Mouse (Mus musculus) CH12.LX (cell line): Measurements from ENCODE around the gene Grcc10. TPM values are rescaled to one million over a fixed set of nuclear protein-coding genes. Genes with fewer than 3 reads are reported as not detected.

Experiments used
- DNase-seq: peaks from one replicate; pipeline ENCODE4 v3.0.0-alpha.2; 2013; ENCODE audit errors: extremely low read depth
- H3K27ac ChIP-seq: 2 replicates; pipeline ENCODE4 v1.5.1; 2012; ENCODE audit warnings: low read depth, mild to moderate bottlenecking, control low read depth, moderate library complexity; ENCODE audit not compliant: insufficient read depth
- H3K27me3 ChIP-seq: replicated peaks from 2 replicates; pipeline ENCODE3; 2012; ENCODE audit warnings: inconsistent platforms
- H3K36me3 ChIP-seq, 2 experiments: replicated peaks in 1 of 2; 2 replicates each; pipeline versions ENCODE3 to v1.6.1; 2012; ENCODE audit warnings: inconsistent platforms in 1 of 2, low read length in 1 of 2, mild to moderate bottlenecking in 1 of 2, mixed read lengths in 1 of 2, moderate library complexity in 1 of 2; ENCODE audit not compliant: control insufficient read depth in 1 of 2, insufficient read depth in 1 of 2
- H3K4me1 ChIP-seq, 2 experiments: 2 replicates each; pipeline ENCODE4 v1.6.1; 2012; ENCODE audit warnings: inconsistent platforms in 1 of 2, moderate library complexity in 1 of 2; ENCODE audit not compliant: insufficient read depth in 2 of 2, control insufficient read depth in 1 of 2
- H3K4me2 ChIP-seq: 2 replicates; pipeline ENCODE4 v1.6.1; 2012; ENCODE audit warnings: low read depth, mild to moderate bottlenecking, control low read depth; ENCODE audit not compliant: poor library complexity, insufficient read depth, severe bottlenecking
- H3K4me3 ChIP-seq, 3 experiments: fragments of 150-350 bp in 1 of 3; sonication (generic) in 1 of 3; replicated peaks in 1 of 3; 2 replicates each; pipeline versions ENCODE3 to v1.5.1; 2011 to 2012; ENCODE audit warnings: low read depth in 2 of 3, low read length in 2 of 3, mild to moderate bottlenecking in 2 of 3, moderate library complexity in 2 of 3, control low read depth in 1 of 3, improper control_type of control experiment in 1 of 3, inconsistent platforms in 1 of 3, mixed read lengths in 1 of 3; ENCODE audit not compliant: poor library complexity in 1 of 3
- H3K79me2 ChIP-seq: replicated peaks from 2 replicates; pipeline ENCODE4 v1.6.1; 2012; ENCODE audit warnings: mild to moderate bottlenecking, moderate library complexity; ENCODE audit not compliant: control insufficient read depth, poor library complexity, insufficient read depth, severe bottlenecking; ENCODE audit errors: extremely low read depth
- H3K9ac ChIP-seq: 2 replicates; pipeline ENCODE4 v1.6.1; 2012; ENCODE audit warnings: low read depth, mild to moderate bottlenecking, control low read depth, moderate library complexity; ENCODE audit not compliant: insufficient read depth
- H3K9me3 ChIP-seq: replicated peaks from 2 replicates; pipeline ENCODE3; 2012; ENCODE audit warnings: low read length, inconsistent platforms, mixed read lengths
- CHD1 ChIP-seq: IDR thresholded peaks from 2 replicates; pipeline ENCODE4 v1.6.1; 2012; ENCODE audit warnings: low read depth, low read length, improper control_type of control experiment, inconsistent platforms
- CHD2 ChIP-seq: IDR thresholded peaks from 2 replicates; pipeline ENCODE4 v1.6.1; 2011; ENCODE audit warnings: low read length, improper control_type of control experiment
- CTCF ChIP-seq, 2 experiments: IDR thresholded peaks in 1 of 2; conservative IDR thresholded peaks in 1 of 2; 2 replicates each; pipeline ENCODE4 v1.5.1; 2011 to 2012; ENCODE audit warnings: low read depth in 2 of 2, low read length in 2 of 2, improper control_type of control experiment in 1 of 2, inconsistent platforms in 1 of 2, mild to moderate bottlenecking in 1 of 2, moderate library complexity in 1 of 2
- E2F4 ChIP-seq: IDR thresholded peaks from 2 replicates; pipeline ENCODE4 v1.6.1; 2011; ENCODE audit warnings: low read depth, low read length, improper control_type of control experiment; ENCODE audit not compliant: insufficient replicate concordance
- ELF1 ChIP-seq: IDR thresholded peaks from 2 replicates; pipeline ENCODE4 v1.6.1; 2014; ENCODE audit warnings: low read depth, mild to moderate bottlenecking, inconsistent platforms, low read length, improper control_type of control experiment
- EP300 ChIP-seq: IDR thresholded peaks from 2 replicates; pipeline ENCODE4 v1.6.1; 2011; ENCODE audit warnings: low read length, improper control_type of control experiment
- ETS1 ChIP-seq: conservative IDR thresholded peaks from 2 replicates; pipeline ENCODE4 v1.6.1; 2012; ENCODE audit warnings: low read depth, mild to moderate bottlenecking, inconsistent platforms, low read length, improper control_type of control experiment, moderate library complexity
- GABPA ChIP-seq: IDR thresholded peaks from 2 replicates; pipeline ENCODE4 v1.6.1; 2012; ENCODE audit warnings: low read depth, low read length, improper control_type of control experiment, inconsistent platforms; ENCODE audit not compliant: insufficient replicate concordance
- HCFC1 ChIP-seq: IDR thresholded peaks from 2 replicates; pipeline ENCODE4 v1.6.1; 2012; ENCODE audit warnings: low read depth, mild to moderate bottlenecking, inconsistent platforms, low read length, improper control_type of control experiment
- IRF4 ChIP-seq: IDR thresholded peaks from 2 replicates; pipeline ENCODE4 v1.6.1; 2014; ENCODE audit warnings: low read depth, mild to moderate bottlenecking, inconsistent platforms, low read length, improper control_type of control experiment
- JUN ChIP-seq: IDR thresholded peaks from 2 replicates; pipeline ENCODE4 v1.6.1; 2011; ENCODE audit warnings: low read depth, mild to moderate bottlenecking, low read length, improper control_type of control experiment, moderate library complexity; ENCODE audit not compliant: insufficient read depth
- JUND ChIP-seq: conservative IDR thresholded peaks from 2 replicates; pipeline ENCODE4 v1.6.1; 2011; ENCODE audit warnings: low read depth, low read length, improper control_type of control experiment
- KAT2A ChIP-seq: IDR thresholded peaks from 2 replicates; pipeline ENCODE4 v1.6.1; 2012; ENCODE audit warnings: low read length, improper control_type of control experiment, inconsistent platforms; ENCODE audit not compliant: insufficient replicate concordance
- MAFK ChIP-seq: IDR thresholded peaks from 2 replicates; pipeline ENCODE4 v1.6.1; 2011; ENCODE audit warnings: low read length, improper control_type of control experiment; ENCODE audit not compliant: insufficient replicate concordance
- MAX ChIP-seq: IDR thresholded peaks from 2 replicates; pipeline ENCODE4 v1.6.1; 2011; ENCODE audit warnings: low read length, improper control_type of control experiment
- MEF2A ChIP-seq: IDR thresholded peaks from 2 replicates; pipeline ENCODE4 v1.6.1; 2014; ENCODE audit warnings: low read depth, mild to moderate bottlenecking, inconsistent platforms, low read length, improper control_type of control experiment, borderline replicate concordance
- MXI1 ChIP-seq: IDR thresholded peaks from 2 replicates; pipeline ENCODE4 v1.6.1; 2011; ENCODE audit warnings: mild to moderate bottlenecking, low read depth, low read length, improper control_type of control experiment
- MYC ChIP-seq: IDR thresholded peaks from 2 replicates; pipeline ENCODE4 v1.6.1; 2011; ENCODE audit warnings: low read depth, mild to moderate bottlenecking, improper control_type of control experiment, low read length
- NELFE ChIP-seq: IDR thresholded peaks from 2 replicates; pipeline ENCODE4 v1.6.1; 2011; ENCODE audit warnings: low read depth, low read length, improper control_type of control experiment
- NRF1 ChIP-seq: IDR thresholded peaks from 2 replicates; pipeline ENCODE4 v1.6.1; 2014; ENCODE audit warnings: low read depth, mild to moderate bottlenecking, inconsistent platforms, low read length, improper control_type of control experiment, moderate library complexity
- PAX5 ChIP-seq: IDR thresholded peaks from 2 replicates; pipeline ENCODE4 v1.6.1; 2012; ENCODE audit warnings: low read length, inconsistent platforms, mixed read lengths
- POLR2A ChIP-seq: IDR thresholded peaks from 2 replicates; pipeline ENCODE4 v1.6.1; 2011; ENCODE audit warnings: low read depth, mild to moderate bottlenecking, improper control_type of control experiment, low read length
- POLR2AphosphoS2 ChIP-seq: IDR thresholded peaks from 2 replicates; pipeline ENCODE4 v1.6.1; 2011; ENCODE audit warnings: low read depth, low read length, improper control_type of control experiment
- RAD21 ChIP-seq: IDR thresholded peaks from 2 replicates; pipeline ENCODE4 v1.6.1; 2011; ENCODE audit warnings: low read depth, mild to moderate bottlenecking, low read length, improper control_type of control experiment, moderate library complexity
- RCOR1 ChIP-seq: conservative IDR thresholded peaks from 2 replicates; pipeline ENCODE4 v1.6.1; 2012; ENCODE audit warnings: low read depth, mild to moderate bottlenecking, inconsistent platforms, low read length, improper control_type of control experiment
- SIN3A ChIP-seq: IDR thresholded peaks from 2 replicates; pipeline ENCODE4 v1.6.1; 2012; ENCODE audit warnings: low read length, improper control_type of control experiment, inconsistent platforms
- TBP ChIP-seq: conservative IDR thresholded peaks from 2 replicates; pipeline ENCODE4 v1.6.1; 2011; ENCODE audit warnings: low read depth, low read length, improper control_type of control experiment
- TCF12 ChIP-seq: IDR thresholded peaks from 2 replicates; pipeline ENCODE4 v1.6.1; 2014; ENCODE audit warnings: low read depth, mild to moderate bottlenecking, inconsistent platforms, low read length, improper control_type of control experiment
- UBTF ChIP-seq: IDR thresholded peaks from 2 replicates; pipeline ENCODE4 v1.6.1; 2012; ENCODE audit warnings: low read depth, mild to moderate bottlenecking, inconsistent platforms, low read length, improper control_type of control experiment, moderate library complexity
- USF1 ChIP-seq: IDR thresholded peaks from 2 replicates; pipeline ENCODE4 v1.6.1; 2014; ENCODE audit warnings: low read depth, mild to moderate bottlenecking, inconsistent platforms, low read length, improper control_type of control experiment
- USF2 ChIP-seq: conservative IDR thresholded peaks from 2 replicates; pipeline ENCODE4 v1.6.1; 2011; ENCODE audit warnings: low read depth, low read length, improper control_type of control experiment
- ZC3H11A ChIP-seq: IDR thresholded peaks from 2 replicates; pipeline ENCODE4 v1.6.1; 2012; ENCODE audit warnings: low read depth, mild to moderate bottlenecking, inconsistent platforms, low read length, improper control_type of control experiment
- ZKSCAN1 ChIP-seq: IDR thresholded peaks from 2 replicates; pipeline ENCODE4 v1.6.1; 2012; ENCODE audit warnings: low read depth, inconsistent platforms, low read length, improper control_type of control experiment, borderline replicate concordance
- ZMIZ1 ChIP-seq: IDR thresholded peaks from 2 replicates; pipeline ENCODE4 v1.6.1; 2012; ENCODE audit warnings: low read depth, mild to moderate bottlenecking, inconsistent platforms, low read length, improper control_type of control experiment
- ZNF384 ChIP-seq: IDR thresholded peaks from 2 replicates; pipeline ENCODE4 v1.6.1; 2012; ENCODE audit warnings: low read depth, low read length, improper control_type of control experiment, inconsistent platforms
- dilution Hi-C: fragments of 300-500 bp; cut with MboI; formaldehyde crosslinking; loops from 2 replicates; pipeline ENCODE4 v1.14.3; 2020; ENCODE audit warnings: low sequenced_read_pairs; ENCODE audit not compliant: extremely low pct_unique_long_range_greater_than_20kb, extremely low pct_ligation_motif_present
- in situ Hi-C: fragments of 300-500 bp; cut with MboI; formaldehyde crosslinking; loops from 3 replicates; pipeline ENCODE4 v1.14.3; 2019; ENCODE audit warnings: low sequenced_read_pairs, low pct_ligation_motif_present, low pct_unique_long_range_greater_than_20kb, mixed read lengths
- polyA plus RNA-seq: library from polyadenylated mRNA; unstranded; fragments of >175 nt; gene quantifications from 2 replicates; pipeline ENCODE4 v1.2.1, GENCODE M21; 2012; ENCODE audit warnings: low read depth; ENCODE audit not compliant: insufficient read length
- total RNA-seq, 2 experiments: library from RNA; depleted of rRNA; stranded (reverse); fragments of 300-350 nt in 1 of 2; fragments of >200 nt in 1 of 2; gene quantifications; 2 replicates each; pipeline ENCODE4 v1.2.3; 2012 to 2014

The Grcc10 gene
- total and polyA plus RNA-seq, 3 experiments: 64.3 to 197 (median 88.4) TPM

DNA sequence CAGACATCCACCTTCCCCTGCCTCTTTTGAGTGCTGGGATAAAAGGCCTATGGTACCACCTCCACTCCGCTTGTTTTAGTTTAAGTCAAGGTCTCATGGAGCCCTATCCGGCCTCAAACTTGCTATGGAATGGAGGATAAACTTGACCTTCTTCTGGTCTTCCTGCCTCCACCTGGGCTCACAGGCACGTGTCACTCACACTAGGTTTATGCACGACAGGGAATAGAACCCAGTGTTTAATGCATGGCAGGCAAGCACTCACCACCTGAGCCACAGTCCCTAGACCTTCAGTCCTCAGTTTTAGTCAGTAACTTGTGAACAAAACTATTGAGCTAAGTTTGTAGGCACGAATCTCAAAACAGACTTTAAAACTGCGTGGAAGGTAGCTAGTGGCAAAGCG is 10.1 kb downstream of the Grcc10 start (continued):
- TF ChIP-seq ETS1: no peak
- no peak for TF ChIP-seq MXI1

DNA sequence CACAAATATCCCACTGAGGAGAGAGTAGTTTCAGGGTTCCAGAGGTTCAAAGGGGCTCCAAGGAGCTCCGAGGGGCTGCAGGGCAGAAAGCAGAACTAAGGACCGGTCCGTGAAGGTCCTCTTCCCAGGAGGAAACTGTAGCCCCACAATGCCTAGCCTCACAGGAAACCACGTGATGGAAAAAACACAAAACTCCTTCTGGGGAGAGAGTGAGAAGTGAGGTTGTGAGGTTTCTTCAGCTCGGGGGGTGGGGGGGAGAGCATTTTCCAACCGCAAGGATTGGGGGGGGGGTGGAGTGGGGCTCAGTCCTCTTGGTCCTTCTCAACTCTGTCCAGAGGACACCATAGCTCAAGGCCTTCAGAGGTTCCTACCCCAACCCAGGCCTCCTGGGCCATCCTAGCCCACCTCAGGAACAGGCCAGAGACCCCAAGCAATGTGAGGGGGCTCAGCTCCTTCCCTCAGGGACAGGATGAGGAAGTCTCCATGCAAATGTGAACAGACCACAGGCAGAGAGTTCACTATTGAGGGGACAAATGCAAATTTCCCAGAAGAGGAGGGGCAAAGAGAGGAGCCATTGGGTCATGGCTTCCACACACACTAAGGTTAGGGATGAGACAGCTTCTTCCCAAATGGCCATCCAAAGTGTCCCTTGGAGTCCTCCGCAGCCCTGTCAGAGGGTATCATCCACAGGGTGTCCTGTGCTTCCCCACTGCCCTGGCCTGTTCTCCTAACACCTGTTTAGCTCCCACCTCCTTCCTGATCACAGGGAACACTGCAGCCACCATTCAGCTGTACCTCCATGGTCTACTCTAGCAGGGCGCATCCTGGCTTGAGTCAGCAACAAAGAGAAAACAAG is 11.1 kb downstream of the Grcc10 start:
- peak overlapping the region; percentile 71 for H3K9ac ChIP-seq
- dilution Hi-C loops: no loop called here
- H3K4me3 ChIP-seq: peak overlapping the region in 2 of 3 experiments; percentile 30 to 69
- no peaks in the 10 kb centered on the region for H3K9me3 ChIP-seq
- H3K4me1 ChIP-seq: peaks cover 33 to 68% of the 10 kb centered on the region in 2 experiments
- DNase-seq: peak; percentile 94
- H3K4me2 ChIP-seq: peak overlapping the region; percentile 78
- no peaks in the 10 kb centered on the region for H3K27me3 ChIP-seq
- in situ Hi-C loops: no loop called here
- peak overlapping the region; percentile 96 for H3K27ac ChIP-seq
- peaks cover 36% of the 10 kb centered on the region for H3K79me2 ChIP-seq
- peaks cover 46 to 58% of the 10 kb centered on the region in 2 experiments for H3K36me3 ChIP-seq
- TF ChIP-seq NELFE (peak; percentile 66; the same call in 1 of the 2 replicates), MAX (peak; percentile 87), ETS1 (peak; percentile 71), PAX5 (no peak), TBP (peak; percentile 58; the same call in 1 of the 2 replicates), ZKSCAN1 (no peak), JUN (no peak; the same call in 1 of the 2 replicates), ZNF384 (no peak), UBTF (no peak), MAFK (0 out of 2 replicates have a peak, but pooled peaks have one; percentile 30), MXI1 (no peak), HCFC1 (0 out of 2 replicates have a peak, but pooled peaks have one; percentile 7), NRF1 (no peak; the same call in 1 of the 2 replicates), USF1 (peak; percentile 90), POLR2AphosphoS2 (peak; percentile 72; the same call in 1 of the 2 replicates), POLR2A (peak; percentile 71), CHD1 (peak; percentile 90; the same call in 1 of the 2 replicates), CTCF (conservative IDR thresholded peaks at IDR 0.05 in 1 of 2, IDR thresholded peaks at IDR 0.05 in 1 of 2; ENCODE audit: low read depth in 2 of 2, low read length in 2 of 2) (no peak), CHD2 (peak; percentile 65; the same call in 1 of the 2 replicates), KAT2A (no peak), ZC3H11A (no peak), SIN3A (peak; percentile 54; the same call in 1 of the 2 replicates), E2F4 (no peak), GABPA (no peak), MEF2A (peak; percentile 71; the same call in 1 of the 2 replicates), USF2 (peak; percentile 89), MYC (no peak), ELF1 (0 out of 2 replicates have a peak, but pooled peaks have one; percentile 33), TCF12 (peak; percentile 77), IRF4 (peak; percentile 73), RAD21 (no peak), JUND (peak; percentile 30; the same call in 1 of the 2 replicates), EP300 (peak; percentile 42), ZMIZ1 (peak; percentile 81; the same call in 1 of the 2 replicates), RCOR1 (no peak)
